Mouse (Mus musculus) liver, postnatal 0 days (tissue): ENCODE data around the gene Dab1. TPM values are rescaled to one million over a fixed set of nuclear protein-coding genes. Genes with fewer than 3 reads are reported as not detected.

Experiments
- ATAC-seq: fragments of 200-750 bp; cut with Nextera tagmentation; 2 replicates; pipeline ENCODE4 v1.8.0; 2017; ENCODE audit warnings: mild to moderate bottlenecking, moderate library complexity
- DNase-seq: peaks from one replicate; pipeline ENCODE4 v3.0.0-alpha.2; 2016
- H3K27ac ChIP-seq: fragments of 300-500 bp; sonication (generic); 2 replicates; pipeline ENCODE4 v1.5.1; 2014; ENCODE audit warnings: antibody characterized with exemption, moderate library complexity, mild to moderate bottlenecking, low read depth
- H3K27me3 ChIP-seq: fragments of 300-500 bp; sonication (generic); 2 replicates; pipeline ENCODE4 v1.6.1; 2014; ENCODE audit warnings: low read length, control low read depth, mixed read lengths; ENCODE audit not compliant: insufficient read depth
- H3K36me3 ChIP-seq: fragments of 300-500 bp; sonication (generic); replicated peaks from 2 replicates; pipeline ENCODE4 v1.6.1; 2014; ENCODE audit warnings: mild to moderate bottlenecking, control low read depth, low read length, moderate library complexity, mixed read lengths; ENCODE audit not compliant: insufficient read depth
- H3K4me1 ChIP-seq: fragments of 300-500 bp; sonication (generic); 2 replicates; pipeline ENCODE4 v1.6.1; 2014; ENCODE audit warnings: antibody characterized with exemption, mild to moderate bottlenecking, control low read depth; ENCODE audit not compliant: insufficient read depth
- H3K4me2 ChIP-seq: fragments of 300-500 bp; sonication (generic); 2 replicates; pipeline ENCODE4 v1.6.1; 2014; ENCODE audit warnings: low read depth, mild to moderate bottlenecking, low read length, moderate library complexity, mixed read lengths
- H3K4me3 ChIP-seq: fragments of 300-500 bp; sonication (generic); 2 replicates; pipeline ENCODE4 v1.5.1; 2014; ENCODE audit warnings: low read depth, low read length
- H3K9ac ChIP-seq: fragments of 300-500 bp; sonication (generic); replicated peaks from 2 replicates; pipeline ENCODE4 v1.6.1; 2014; ENCODE audit warnings: mild to moderate bottlenecking, moderate library complexity
- H3K9me3 ChIP-seq: fragments of 300-500 bp; sonication (generic); 2 replicates; pipeline ENCODE4 v1.6.1; 2016; ENCODE audit warnings: mild to moderate bottlenecking, control low read depth, low read length, mixed read lengths
- CTCF ChIP-seq: sonication (generic); IDR thresholded peaks from 2 replicates; pipeline ENCODE4 v1.5.1; 2016; ENCODE audit warnings: antibody characterized with exemption, low read depth
- EP300 ChIP-seq: IDR thresholded peaks from 2 replicates; pipeline ENCODE4 v1.6.1; 2016; ENCODE audit warnings: antibody characterized with exemption, low read depth, mild to moderate bottlenecking
- WGBS: fragments of 180-500 bp; shearing (Covaris S2); extraction: QIAGEN DNeasy Blood & Tissue Kit; methylation state at CpG from one replicate; pipeline ENCODE4 v1.1.7; 2014; ENCODE audit not compliant: insufficient replicate concordance; 5-methylcytosine and 5-hydroxymethylcytosine counted together
- polyA plus RNA-seq: library from polyadenylated mRNA; unstranded; fragments of >200 nt; fragmentation: Nextera tagmentation; extraction: Ambion mirVana; gene quantifications from 2 replicates; pipeline ENCODE4 v1.2.1, GENCODE M21; 2015

The Dab1 gene
- 0.72 and 1.1 TPM in 2 replicates for polyA plus RNA-seq

- Histone ChIP-seq H3K36me3 (no peaks in the 10 kb centered on the region), H3K4me2 (no peak within 1 kb of the TSS), H3K27ac (no peak within 1 kb of the TSS), H3K27me3 (peaks cover 25% of the 10 kb centered on the region), H3K4me1 (no peaks in the 10 kb centered on the region), H3K4me3 (no peak within 1 kb of the TSS), H3K9me3 (no peaks in the 10 kb centered on the region), H3K9ac (no peak within 1 kb of the TSS)
- DNase-seq (no peak), ATAC-seq (no peak)
- no peak for TF ChIP-seq EP300
- TF ChIP-seq CTCF = no peak
- 1% methylated on average over 41 of the region's 41 CpGs for WGBS
Observed at GRCm38 (mm10) chr4:103619321-103619945, at the start of gene Dab1. Dab1 (plus strand) TSS chr4:103619359.

- Histone ChIP-seq H3K4me1 (no peaks in the 10 kb centered on the region), H3K36me3 (no peaks in the 10 kb centered on the region), H3K4me3 (no peak overlapping the region), H3K9me3 (no peaks in the 10 kb centered on the region), H3K4me2 (no peak overlapping the region), H3K27ac (no peak overlapping the region), H3K27me3 (no peaks in the 10 kb centered on the region), H3K9ac (no peak overlapping the region)
- WGBS = 53% methylated on average over 4 of the region's 4 CpGs
- DNase-seq = no peak
- ATAC-seq = no peak
- TF ChIP-seq EP300 (no peak), CTCF (no peak)
Observed at GRCm38 (mm10) chr4:103571721-103572352, 47.3 kb upstream of the Dab1 start.

GRCm38 (mm10) chr4:103575556-103575955 lies 43.6 kb upstream of the Dab1 start:
- H3K9me3 ChIP-seq = no peaks in the 10 kb centered on the region
- H3K4me3 ChIP-seq = no peak overlapping the region
- no peaks in the 10 kb centered on the region for H3K27me3 ChIP-seq
- H3K27ac ChIP-seq = no peak overlapping the region
- no peaks in the 10 kb centered on the region for H3K4me1 ChIP-seq
- no peak overlapping the region for H3K4me2 ChIP-seq
- no peaks in the 10 kb centered on the region for H3K36me3 ChIP-seq
- ATAC-seq (no peak), DNase-seq (no peak)
- TF ChIP-seq EP300 = no peak
- no peak for TF ChIP-seq CTCF
- 72% methylated on average over 2 of the region's 2 CpGs for WGBS
- no peak overlapping the region for H3K9ac ChIP-seq

- H3K27ac ChIP-seq = no peak overlapping the region
- H3K27me3 ChIP-seq = no peaks in the 10 kb centered on the region
- H3K4me1 ChIP-seq = no peaks in the 10 kb centered on the region
- no peak for DNase-seq
- no peak overlapping the region for H3K4me2 ChIP-seq
- no peak for ATAC-seq
- H3K9ac ChIP-seq = no peak overlapping the region
- 72% methylated on average over 6 of the region's 6 CpGs for WGBS
- no peak overlapping the region for H3K4me3 ChIP-seq
- H3K9me3 ChIP-seq = no peaks in the 10 kb centered on the region
- H3K36me3 ChIP-seq = no peaks in the 10 kb centered on the region
- TF ChIP-seq CTCF (no peak), EP300 (no peak)
Observed at GRCm38 (mm10) chr4:103576305-103576704, 42.9 kb upstream of the Dab1 start.

GRCm38 (mm10) chr4:103577111-103577815 lies 41.9 kb upstream of the Dab1 start:
- Histone ChIP-seq H3K36me3 (no peaks in the 10 kb centered on the region), H3K9me3 (no peaks in the 10 kb centered on the region), H3K9ac (no peak overlapping the region), H3K27me3 (no peaks in the 10 kb centered on the region), H3K27ac (no peak overlapping the region), H3K4me1 (no peaks in the 10 kb centered on the region), H3K4me3 (no peak overlapping the region), H3K4me2 (no peak overlapping the region)
- 71% methylated on average over 4 of the region's 4 CpGs for WGBS
- DNase-seq = no peak
- ATAC-seq = no peak
- TF ChIP-seq EP300 (no peak), CTCF (no peak)

- Histone ChIP-seq H3K27me3 (no peaks in the 10 kb centered on the region), H3K4me3 (no peak overlapping the region), H3K36me3 (no peaks in the 10 kb centered on the region), H3K27ac (no peak overlapping the region), H3K4me2 (no peak overlapping the region), H3K9me3 (no peaks in the 10 kb centered on the region), H3K9ac (no peak overlapping the region), H3K4me1 (no peaks in the 10 kb centered on the region)
- DNase-seq (no peak), ATAC-seq (no peak)
- TF ChIP-seq EP300 = no peak
- no peak for TF ChIP-seq CTCF
- 74% methylated on average over 7 of the region's 7 CpGs for WGBS
Observed at GRCm38 (mm10) chr4:103577821-103578220, 41.3 kb upstream of the Dab1 start.
